Mouse (Mus musculus) hindbrain, embryonic 16.5 days (tissue): ENCODE measurements around the gene Sucla2. TPM values are rescaled to one million over a fixed set of nuclear protein-coding genes. Genes with fewer than 3 reads are reported as not detected.
"Not testable (repeated sequence)": the region's sequence is repeated elsewhere in the genome, so short reads cannot be mapped to it uniquely, and the experiment has no call there.

ENCODE experiments used
- ATAC-seq: fragments of 200-750 bp; cut with Nextera tagmentation; 2 replicates; pipeline ENCODE4 v1.8.0; 2017; ENCODE audit warnings: moderate TSS enrichment, moderate library complexity
- H3K27ac ChIP-seq: fragments of 300-500 bp; sonication (generic); 2 replicates; pipeline ENCODE4 v1.5.1; 2014; ENCODE audit warnings: low read depth, mild to moderate bottlenecking, control low read depth, low read length, moderate library complexity
- H3K27me3 ChIP-seq: fragments of 300-500 bp; sonication (generic); replicated peaks from 2 replicates; pipeline ENCODE4 v1.6.1; 2014; ENCODE audit warnings: low read length; ENCODE audit not compliant: control insufficient read depth, insufficient read depth
- H3K36me3 ChIP-seq: fragments of 300-500 bp; sonication (generic); 2 replicates; pipeline ENCODE4 v1.6.1; 2014; ENCODE audit warnings: mild to moderate bottlenecking, low read length, moderate library complexity, mixed read lengths; ENCODE audit not compliant: control insufficient read depth, insufficient read depth
- H3K4me1 ChIP-seq: fragments of 300-500 bp; sonication (generic); 2 replicates; pipeline ENCODE4 v1.6.1; 2014; ENCODE audit warnings: low read depth, low read length; ENCODE audit not compliant: control insufficient read depth, insufficient read depth
- H3K4me2 ChIP-seq: fragments of 300-500 bp; sonication (generic); 2 replicates; pipeline ENCODE4 v1.6.1; 2014; ENCODE audit warnings: mild to moderate bottlenecking, low read length, control low read depth, moderate library complexity
- H3K4me3 ChIP-seq: fragments of 300-500 bp; sonication (generic); 2 replicates; pipeline ENCODE4 v1.5.1; 2014; ENCODE audit warnings: mild to moderate bottlenecking, low read length, control low read depth, moderate library complexity
- H3K9ac ChIP-seq: fragments of 300-500 bp; sonication (generic); 2 replicates; pipeline ENCODE4 v1.6.1; 2014; ENCODE audit warnings: low read depth, mild to moderate bottlenecking, control low read depth, low read length, moderate library complexity
- H3K9me3 ChIP-seq: fragments of 300-500 bp; sonication (generic); 2 replicates; pipeline ENCODE4 v1.6.1; 2014; ENCODE audit warnings: mild to moderate bottlenecking, low read length, moderate library complexity; ENCODE audit not compliant: control insufficient read depth
- WGBS: fragments of 180-500 bp; shearing (Covaris S2); extraction: QIAGEN DNeasy Blood & Tissue Kit; methylation state at CpG from one replicate; pipeline ENCODE4 v1.1.7; 2014; 5-methylcytosine and 5-hydroxymethylcytosine counted together
- polyA plus RNA-seq: library from polyadenylated mRNA; unstranded; fragments of >200 nt; fragmentation: Nextera tagmentation; extraction: Ambion mirVana; gene quantifications from 2 replicates; pipeline ENCODE4 v1.2.1, GENCODE M21; 2015

Sucla2 gene
- polyA plus RNA-seq, 1 experiment from 2014 or later, result 145 TPM

DNA sequence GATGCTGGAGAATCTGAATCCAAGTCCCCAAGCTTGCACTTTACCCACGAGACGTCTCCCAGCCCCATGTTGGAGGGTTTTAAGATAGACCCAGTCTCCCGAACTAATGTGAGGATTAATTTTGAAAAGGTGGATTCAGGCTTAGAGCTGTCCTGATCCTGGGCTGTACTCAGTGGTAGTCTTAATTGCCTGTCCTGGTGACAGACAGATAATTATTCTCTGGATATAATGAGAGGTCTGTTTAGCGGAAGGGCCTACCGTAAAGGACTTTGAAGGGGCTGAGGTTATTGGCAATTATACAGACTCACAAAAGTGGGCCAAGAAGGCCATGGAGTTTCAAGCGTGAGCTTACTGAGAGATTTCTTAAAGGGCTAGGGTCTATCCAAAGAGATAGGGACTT, 18.7 kb downstream of the Sucla2 start:
- Histone ChIP-seq H3K4me1 (no peaks in the 10 kb centered on the region), H3K27ac (no peak overlapping the region), H3K4me2 (no peak overlapping the region), H3K9me3 (no peaks in the 10 kb centered on the region), H3K4me3 (no peak overlapping the region), H3K9ac (no peak overlapping the region), H3K36me3 (no peaks in the 10 kb centered on the region), H3K27me3 (no peaks in the 10 kb centered on the region)
- 61% methylated on average over 6 of the region's 6 CpGs for WGBS
- no peak for ATAC-seq

DNA sequence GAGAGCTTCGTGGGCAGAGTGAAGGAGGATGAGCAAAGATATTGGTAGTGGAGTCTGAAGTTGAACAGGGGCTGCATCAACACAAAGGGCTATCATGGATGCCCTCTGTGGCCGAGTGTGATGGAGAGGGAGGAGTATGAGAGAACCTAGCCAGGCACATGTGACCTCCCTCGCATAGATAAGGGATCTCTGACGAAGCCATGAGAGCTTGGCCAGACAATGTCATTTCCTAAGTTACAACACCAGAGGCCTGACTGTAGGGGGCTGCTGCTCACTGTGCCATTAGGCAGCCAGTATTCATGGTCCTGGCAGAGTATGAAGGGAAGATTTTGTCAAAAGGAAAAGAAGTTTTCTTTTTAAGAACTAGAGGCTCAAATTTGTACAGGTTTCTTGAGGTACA, 21.9 kb downstream of the Sucla2 start:
- WGBS, result 82% methylated on average over 4 of the region's 4 CpGs

DNA sequence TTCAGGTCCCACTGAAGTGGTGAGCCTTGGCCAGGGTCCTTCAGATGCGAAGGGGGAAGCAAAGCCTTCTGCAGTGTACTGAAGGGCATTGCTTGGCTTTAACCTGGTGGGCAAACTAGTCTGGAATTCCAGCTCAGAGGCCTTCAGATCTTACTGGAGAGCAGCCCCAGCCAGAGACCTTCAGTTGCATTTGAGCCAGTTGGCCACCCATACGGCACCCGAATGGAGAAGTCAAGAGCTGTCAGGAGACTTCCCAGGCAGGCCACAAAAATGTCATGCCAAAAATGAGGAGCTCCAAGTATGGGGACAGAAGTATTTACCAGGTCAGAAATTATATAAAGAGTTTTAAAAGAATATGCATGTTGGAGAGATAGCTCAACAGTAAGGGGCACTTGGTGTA, 22.9 kb downstream of the Sucla2 start, which contains the start of gene Nudt15:
Nudt15 (minus strand) TSS at position 192 of the 400 bp plus-strand sequence.
- H3K27ac ChIP-seq, result no peak within 1 kb of the TSS
- no peak within 1 kb of the TSS for H3K9ac ChIP-seq
- no peak within 1 kb of the TSS for H3K4me3 ChIP-seq
- H3K27me3 ChIP-seq, result no peaks in the 10 kb centered on the region
- no peaks in the 10 kb centered on the region for H3K4me1 ChIP-seq
- no peak within 1 kb of the TSS for H3K4me2 ChIP-seq
- no peaks in the 10 kb centered on the region for H3K36me3 ChIP-seq
- WGBS, result 89% methylated on average over 3 of the region's 3 CpGs
- no peaks in the 10 kb centered on the region for H3K9me3 ChIP-seq
- no peak for ATAC-seq

More for the DNA sequence above, 21.9 kb downstream of the Sucla2 start:
- no peaks in the 10 kb centered on the region for H3K27me3 ChIP-seq
- H3K9ac ChIP-seq, result no peak overlapping the region
- H3K4me1 ChIP-seq, result no peaks in the 10 kb centered on the region
- H3K36me3 ChIP-seq, result no peaks in the 10 kb centered on the region
- no peak overlapping the region for H3K4me3 ChIP-seq
- no peak overlapping the region for H3K4me2 ChIP-seq
- no peaks in the 10 kb centered on the region for H3K9me3 ChIP-seq
- H3K27ac ChIP-seq, result no peak overlapping the region
- ATAC-seq, result no peak

DNA sequence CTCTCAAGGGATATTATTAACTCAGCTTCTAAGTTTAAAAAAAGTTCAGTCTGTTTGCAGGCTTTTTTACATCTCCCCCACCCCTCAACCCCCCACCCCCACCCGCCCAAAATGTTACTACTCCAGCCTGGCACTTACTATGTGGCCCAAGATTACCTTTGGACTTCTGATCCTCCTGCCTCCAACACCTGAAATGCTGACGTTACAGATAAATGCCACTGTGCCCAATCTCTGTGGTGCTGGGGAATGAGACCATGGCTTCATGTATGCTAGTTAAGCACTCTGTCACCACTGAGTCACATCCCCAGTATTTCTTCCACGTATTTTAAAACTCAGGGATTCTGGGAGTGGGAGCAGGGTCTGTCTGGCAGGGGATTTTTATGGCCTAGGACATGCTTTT, 25.2 kb downstream of the Sucla2 start:
- Histone ChIP-seq H3K27ac (no peak overlapping the region), H3K9ac (no peak overlapping the region), H3K4me3 (no peak overlapping the region), H3K27me3 (no peaks in the 10 kb centered on the region), H3K4me1 (peaks cover 8% of the 10 kb centered on the region), H3K9me3 (no peaks in the 10 kb centered on the region), H3K4me2 (no peak overlapping the region), H3K36me3 (no peaks in the 10 kb centered on the region)
- WGBS, result 48% methylated on average over 3 of the region's 3 CpGs
- no peak for ATAC-seq

DNA sequence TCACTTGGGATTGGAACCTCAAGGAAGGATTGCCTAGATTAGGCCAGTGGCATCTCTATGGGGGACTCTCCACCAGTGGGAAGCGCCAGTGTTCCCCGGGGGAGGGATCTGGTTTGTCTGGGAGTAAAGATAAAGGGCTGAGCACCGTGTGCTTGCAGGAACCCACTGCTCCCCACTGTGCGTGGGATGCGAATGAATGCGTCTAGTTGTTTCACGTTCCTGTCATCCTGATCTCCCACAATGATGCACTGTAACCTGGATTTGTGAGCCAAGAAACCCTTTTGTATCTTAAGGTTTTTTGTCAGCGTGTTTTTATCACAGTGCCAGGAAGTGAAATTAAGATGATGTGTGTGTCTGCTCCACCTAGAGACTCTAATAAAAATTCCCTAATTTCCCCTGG, 25.6 kb downstream of the Sucla2 start:
- H3K9me3 ChIP-seq, result no peaks in the 10 kb centered on the region
- no peak overlapping the region for H3K4me2 ChIP-seq
- no peaks in the 10 kb centered on the region for H3K36me3 ChIP-seq
- no peak overlapping the region for H3K27ac ChIP-seq
- H3K27me3 ChIP-seq, result no peaks in the 10 kb centered on the region
- no peak overlapping the region for H3K4me3 ChIP-seq
- H3K9ac ChIP-seq, result no peak overlapping the region
- peaks cover 8% of the 10 kb centered on the region for H3K4me1 ChIP-seq
- no peak for ATAC-seq
- WGBS, result 39% methylated on average over 8 of the region's 8 CpGs

DNA sequence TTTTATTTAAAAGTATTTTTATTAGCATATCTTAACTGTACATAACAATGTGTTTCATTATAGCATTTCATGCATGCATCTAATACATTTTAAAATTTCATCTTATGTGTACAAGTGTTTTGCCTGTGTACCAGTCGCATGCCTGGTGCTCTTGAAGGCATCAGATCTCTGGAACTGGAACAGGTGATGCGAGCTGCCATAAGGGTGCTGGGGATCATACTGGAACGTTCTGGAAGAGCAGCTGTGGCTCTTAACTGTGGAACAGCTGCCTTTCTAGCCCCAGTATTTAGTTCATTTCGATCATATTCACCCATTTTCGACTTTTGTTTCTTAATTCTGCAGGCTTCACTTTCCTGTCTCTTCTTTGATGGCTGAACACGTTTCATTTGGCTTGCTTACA, 26.0 kb downstream of the Sucla2 start:
- ATAC-seq, result no peak
- Histone ChIP-seq H3K9me3 (no peaks in the 10 kb centered on the region), H3K4me2 (no peak overlapping the region), H3K4me1 (peaks cover 8% of the 10 kb centered on the region), H3K36me3 (peaks cover 3% of the 10 kb centered on the region; the same call in 1 of the 2 replicates), H3K9ac (no peak overlapping the region), H3K27me3 (no peaks in the 10 kb centered on the region), H3K27ac (no peak overlapping the region), H3K4me3 (no peak overlapping the region)
- 84% methylated on average over 6 of the region's 6 CpGs for WGBS

DNA sequence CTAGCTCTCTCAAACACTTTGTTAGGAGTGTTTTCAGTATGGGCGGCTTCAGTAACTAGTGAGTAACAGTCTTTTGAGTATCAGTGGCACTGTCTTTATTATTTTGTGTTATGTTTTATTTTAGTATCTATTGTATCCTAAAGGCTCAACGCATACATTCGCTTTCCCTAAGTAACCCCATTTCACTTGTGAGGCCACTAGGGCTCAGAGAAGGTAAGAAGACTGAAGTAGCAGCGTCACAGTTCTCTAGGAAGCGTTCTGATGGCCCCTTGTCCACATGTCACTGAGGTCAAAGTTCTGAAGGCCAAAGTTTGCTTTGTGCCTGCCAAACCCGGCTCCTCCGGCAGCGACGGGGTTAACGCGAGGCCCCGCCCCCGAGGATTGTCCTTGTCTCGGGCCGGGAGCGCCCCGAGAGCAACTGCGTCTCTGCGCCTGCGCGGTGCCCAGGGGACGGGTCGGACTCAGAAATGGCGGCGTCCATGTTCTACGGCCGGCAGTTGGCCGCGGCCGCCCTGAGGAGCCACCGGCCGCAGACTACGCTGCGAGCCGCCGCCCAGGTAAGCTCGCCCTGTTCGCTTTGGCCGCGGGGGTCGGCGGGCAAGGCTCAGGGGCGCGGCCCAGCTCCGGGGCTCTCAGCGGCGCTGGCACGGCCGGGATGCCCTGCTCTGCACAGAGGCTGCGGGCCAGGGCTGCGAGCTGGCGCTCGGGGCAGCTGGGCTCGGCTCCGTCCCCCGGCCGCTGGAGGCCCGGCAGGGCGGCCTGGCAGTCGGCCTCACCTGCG, 27.4 kb downstream of the Sucla2 start:
- 4% methylated on average over 58 of the region's 61 CpGs for WGBS
- H3K4me2 ChIP-seq, result peak overlapping the region; percentile 81
- H3K4me1 ChIP-seq, result peaks cover 8% of the 10 kb centered on the region
- H3K27ac ChIP-seq, result peak overlapping the region; percentile 83
- no peaks in the 10 kb centered on the region for H3K9me3 ChIP-seq
- H3K36me3 ChIP-seq, result peaks cover 5% of the 10 kb centered on the region; the same call in 1 of the 2 replicates
- H3K4me3 ChIP-seq, result peak overlapping the region; percentile 94
- ATAC-seq, result peak; percentile 97
- H3K9ac ChIP-seq, result peak overlapping the region; percentile 97
- H3K27me3 ChIP-seq, result no peaks in the 10 kb centered on the region

DNA sequence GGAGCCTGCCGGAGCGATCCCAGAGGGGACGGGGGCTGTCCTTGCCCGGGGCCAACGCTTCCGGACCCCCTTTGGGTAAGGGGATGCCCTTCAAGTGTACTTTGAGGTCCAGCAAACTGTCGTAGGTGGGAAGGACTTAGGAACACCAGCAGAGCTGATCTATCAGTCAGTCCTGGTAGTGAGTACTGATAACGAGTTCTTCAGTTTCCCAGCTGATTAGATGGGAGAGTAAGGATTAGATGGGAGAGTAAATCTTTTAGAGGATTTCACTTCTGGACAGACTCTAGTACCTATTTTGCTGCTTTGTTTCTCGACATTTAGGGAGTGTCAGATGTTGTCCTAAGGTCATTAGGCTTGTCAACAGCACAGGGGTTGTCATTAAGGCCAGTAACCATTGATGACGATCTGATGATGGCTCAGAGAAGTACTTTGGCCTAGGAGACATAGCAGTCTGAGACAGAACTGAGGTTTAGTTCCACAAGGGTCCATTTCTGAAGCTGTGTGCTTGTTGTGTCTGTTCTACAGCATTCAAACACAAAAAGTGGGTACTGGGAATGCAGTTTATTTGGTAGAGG, 28.1 kb downstream of the Sucla2 start:
- peak overlapping the region; percentile 94 for H3K4me3 ChIP-seq
- no peak; the same call in 1 of the 2 replicates for ATAC-seq
- peak overlapping the region; percentile 83 for H3K27ac ChIP-seq
- peak overlapping the region; percentile 97 for H3K9ac ChIP-seq
- WGBS, result 0% methylated on average over 9 of the region's 10 CpGs
- H3K9me3 ChIP-seq, result no peaks in the 10 kb centered on the region
- H3K4me1 ChIP-seq, result peaks cover 8% of the 10 kb centered on the region
- no peaks in the 10 kb centered on the region for H3K27me3 ChIP-seq
- H3K36me3 ChIP-seq, result peaks cover 5% of the 10 kb centered on the region; the same call in 1 of the 2 replicates
- H3K4me2 ChIP-seq, result peak overlapping the region; percentile 81

DNA sequence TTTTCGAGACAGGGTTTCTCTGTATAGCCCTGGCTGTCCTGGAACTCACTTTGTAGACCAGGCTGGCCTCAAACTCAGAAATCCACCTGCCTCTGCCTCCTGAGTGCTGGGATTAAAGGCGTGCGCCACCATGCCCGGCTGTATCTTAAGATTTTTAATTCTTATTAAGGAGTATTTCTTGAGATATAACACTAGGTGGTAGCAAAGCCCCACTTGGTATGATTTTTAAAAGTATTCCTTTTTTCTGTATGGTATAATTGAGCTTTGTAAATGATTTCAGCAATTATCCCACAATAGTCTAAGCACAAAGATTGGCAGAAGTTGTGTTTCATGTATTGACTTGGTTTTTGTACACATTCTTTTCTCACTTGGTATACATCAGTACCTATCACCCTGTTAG, 44.7 kb downstream of the Sucla2 start:
- H3K9me3 ChIP-seq, H3K27ac ChIP-seq, H3K27me3 ChIP-seq, H3K9ac ChIP-seq, H3K4me3 ChIP-seq, H3K4me2 ChIP-seq, ATAC-seq, H3K4me1 ChIP-seq, H3K36me3 ChIP-seq: not testable (repeated sequence)
- 88% methylated on average over 4 of the region's 4 CpGs for WGBS
